Mouse (Mus musculus): ENCODE measurements around the gene Mindy4. TPM values are rescaled to one million over a fixed set of nuclear protein-coding genes. Genes with fewer than 3 reads are reported as not detected.

Mindy4 gene
- polyA plus RNA-seq, 1 experiment from 2014 or later: 16.2 TPM

DNA sequence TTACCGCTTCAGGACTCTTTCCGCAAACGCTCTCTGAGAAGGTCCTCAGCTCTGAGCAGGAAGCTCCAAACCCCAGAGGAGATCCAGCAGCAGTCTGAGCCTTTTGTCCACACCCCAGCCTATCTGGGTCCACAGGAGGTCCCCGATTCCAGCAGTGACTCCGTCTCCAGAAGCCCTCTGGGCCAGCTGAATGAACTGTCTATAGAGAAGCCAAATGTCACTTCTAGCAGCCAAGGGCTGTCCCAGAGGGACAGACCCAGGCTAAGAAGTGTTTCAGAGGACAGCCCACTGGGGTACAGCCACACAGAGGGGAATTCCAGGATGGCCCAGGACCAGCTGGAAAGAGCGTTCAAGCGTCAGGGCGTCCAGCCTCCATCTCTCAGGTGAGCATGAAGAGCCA lies 20.8 kb downstream of the Mindy4 start:
- Histone ChIP-seq H3K9me3 (ENCODE audit: control insufficient read depth, low read length) (no peaks in the 10 kb centered on the region), H3K27ac (replicated peaks; ENCODE audit: low read depth, low read length) (no peak overlapping the region), H3K4me1 (ENCODE audit: control insufficient read depth, insufficient read depth, low read length) (no peaks in the 10 kb centered on the region), H3K4me2 (ENCODE audit: low read depth, low read length) (no peak overlapping the region), H3K27me3 (replicated peaks; ENCODE audit: control insufficient read depth, insufficient read depth, low read length) (no peaks in the 10 kb centered on the region), H3K9ac (ENCODE audit: low read depth, low read length) (no peak overlapping the region), H3K4me3 (ENCODE audit: low read depth, low read length) (no peak overlapping the region), H3K36me3 (ENCODE audit: control insufficient read depth, insufficient read depth, low read length) (peaks cover 43% of the 10 kb centered on the region)
- ATAC-seq (ENCODE audit: low read depth) (no peak), DNase-seq (ENCODE audit: low spot score) (no peak)
- 95% methylated on average over 8 of the region's 8 CpGs for WGBS

DNA sequence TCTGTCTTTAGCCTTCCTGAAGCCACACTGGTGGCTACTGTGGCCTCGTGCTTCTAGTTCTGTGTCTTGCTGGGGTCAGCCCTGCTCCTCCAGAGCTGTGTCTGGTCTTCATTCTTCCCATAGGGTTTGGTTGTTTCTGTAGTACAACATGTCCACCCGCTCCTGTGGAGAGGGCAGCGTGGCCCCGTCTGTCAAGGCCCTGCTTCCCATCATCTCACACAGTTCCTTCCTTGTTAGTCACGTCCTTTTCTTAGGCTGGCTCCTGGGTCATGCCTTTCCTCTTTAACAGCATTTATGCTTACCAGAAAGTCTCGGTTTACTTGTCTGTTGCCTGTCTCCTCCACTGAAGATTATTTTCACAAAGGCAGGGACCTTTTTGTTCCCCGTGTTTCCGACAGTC lies 26.9 kb downstream of the Mindy4 start:
- H3K4me1 ChIP-seq (ENCODE audit: control insufficient read depth, insufficient read depth, low read length): no peaks in the 10 kb centered on the region
- no peaks in the 10 kb centered on the region for H3K27me3 ChIP-seq (replicated peaks; ENCODE audit: control insufficient read depth, insufficient read depth, low read length)
- H3K36me3 ChIP-seq (ENCODE audit: control insufficient read depth, insufficient read depth, low read length): peaks cover 10% of the 10 kb centered on the region; the same call in 1 of the 2 replicates
- H3K9me3 ChIP-seq (ENCODE audit: control insufficient read depth, low read length): no peaks in the 10 kb centered on the region
- DNase-seq (ENCODE audit: low spot score) (no peak), ATAC-seq (ENCODE audit: low read depth) (no peak)
- H3K27ac ChIP-seq (replicated peaks; ENCODE audit: low read depth, low read length): no peak overlapping the region
- H3K4me2 ChIP-seq (ENCODE audit: low read depth, low read length): no peak overlapping the region
- no peak overlapping the region for H3K9ac ChIP-seq (ENCODE audit: low read depth, low read length)
- 78% methylated on average over 8 of the region's 8 CpGs for WGBS
- H3K4me3 ChIP-seq (ENCODE audit: low read depth, low read length): no peak overlapping the region

GRCm38 (mm10) chr6:55232101-55232500 lies 28.9 kb downstream of the Mindy4 start:
- Histone ChIP-seq H3K27me3 (replicated peaks; ENCODE audit: control insufficient read depth, insufficient read depth, low read length) (no peaks in the 10 kb centered on the region), H3K9me3 (ENCODE audit: control insufficient read depth, low read length) (no peaks in the 10 kb centered on the region), H3K9ac (ENCODE audit: low read depth, low read length) (no peak overlapping the region), H3K4me1 (ENCODE audit: control insufficient read depth, insufficient read depth, low read length) (no peaks in the 10 kb centered on the region), H3K4me2 (ENCODE audit: low read depth, low read length) (no peak overlapping the region), H3K27ac (replicated peaks; ENCODE audit: low read depth, low read length) (no peak overlapping the region), H3K4me3 (ENCODE audit: low read depth, low read length) (no peak overlapping the region), H3K36me3 (ENCODE audit: control insufficient read depth, insufficient read depth, low read length) (peaks cover 6% of the 10 kb centered on the region; the same call in 1 of the 2 replicates)
- DNase-seq (ENCODE audit: low spot score): no peak
- ATAC-seq (ENCODE audit: low read depth): no peak
- 86% methylated on average over 7 of the region's 7 CpGs for WGBS

DNA sequence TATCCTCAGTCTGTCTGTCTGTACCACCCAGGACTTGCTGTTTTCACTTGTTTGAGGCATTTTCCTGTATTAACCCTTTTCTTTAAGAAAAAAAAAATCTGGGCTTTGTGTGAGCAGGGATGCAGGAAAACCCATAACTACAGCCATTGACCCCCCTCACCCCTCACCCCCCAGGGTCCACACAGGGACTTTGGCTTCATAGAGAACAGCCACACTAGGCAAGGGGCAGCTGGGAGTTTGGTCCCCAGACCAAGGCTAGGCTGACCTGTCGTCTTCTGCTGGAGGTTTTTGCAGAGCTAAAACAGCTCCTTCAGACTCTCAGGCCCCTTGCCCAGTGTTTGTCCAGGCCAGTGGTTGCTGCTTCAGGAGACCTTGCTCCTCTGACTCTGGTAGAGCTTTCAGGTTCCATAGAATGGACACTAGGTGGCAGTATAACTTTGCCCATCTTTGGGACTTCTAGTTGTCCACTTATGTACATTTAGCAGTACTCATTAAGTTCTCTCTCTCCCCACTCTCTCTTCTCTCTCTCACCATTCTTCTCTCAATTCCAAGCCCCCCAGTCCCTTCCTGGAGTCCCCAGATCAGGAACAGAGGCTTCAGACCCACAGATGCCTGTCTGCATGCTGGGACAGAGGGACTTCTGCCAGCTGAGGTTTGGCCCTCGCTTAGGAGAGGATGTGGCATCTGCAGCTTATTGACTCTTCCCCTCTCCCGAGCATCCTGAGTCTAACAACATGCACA lies 29.5 kb downstream of the Mindy4 start:
- Histone ChIP-seq H3K9me3 (ENCODE audit: control insufficient read depth, low read length) (no peaks in the 10 kb centered on the region), H3K4me1 (ENCODE audit: control insufficient read depth, insufficient read depth, low read length) (no peaks in the 10 kb centered on the region), H3K27ac (replicated peaks; ENCODE audit: low read depth, low read length) (no peak overlapping the region), H3K9ac (ENCODE audit: low read depth, low read length) (no peak overlapping the region), H3K4me2 (ENCODE audit: low read depth, low read length) (no peak overlapping the region), H3K27me3 (replicated peaks; ENCODE audit: control insufficient read depth, insufficient read depth, low read length) (no peaks in the 10 kb centered on the region), H3K4me3 (ENCODE audit: low read depth, low read length) (no peak overlapping the region), H3K36me3 (ENCODE audit: control insufficient read depth, insufficient read depth, low read length) (peaks cover 6% of the 10 kb centered on the region; the same call in 1 of the 2 replicates)
- WGBS: 67% methylated on average over 3 of the region's 3 CpGs
- DNase-seq (ENCODE audit: low spot score) (peak; percentile 89), ATAC-seq (ENCODE audit: low read depth) (peak; percentile 78; the same call in 1 of the 2 replicates)

DNA sequence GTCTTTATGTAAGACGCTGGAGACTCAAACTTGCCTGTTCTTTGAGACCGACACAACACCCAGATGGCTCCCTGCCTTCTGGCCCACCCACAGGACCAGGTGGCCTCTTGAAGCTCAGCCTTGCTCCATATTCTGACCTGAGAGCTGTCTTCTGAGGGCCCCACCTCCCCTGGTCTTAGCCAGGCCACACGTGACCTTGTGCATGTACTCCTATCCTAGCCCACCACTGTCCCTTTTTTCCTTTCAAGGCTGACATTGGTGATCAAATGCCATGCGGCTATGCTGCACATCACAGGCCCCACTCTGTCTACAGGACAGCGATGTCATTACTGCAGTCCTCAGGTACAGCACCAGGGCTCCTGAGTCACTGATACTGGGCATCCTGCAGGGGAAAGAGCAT lies 30.1 kb downstream of the Mindy4 start:
- no peak overlapping the region for H3K27ac ChIP-seq (replicated peaks; ENCODE audit: low read depth, low read length)
- H3K9ac ChIP-seq (ENCODE audit: low read depth, low read length): no peak overlapping the region
- H3K27me3 ChIP-seq (replicated peaks; ENCODE audit: control insufficient read depth, insufficient read depth, low read length): no peaks in the 10 kb centered on the region
- peaks cover 6% of the 10 kb centered on the region; the same call in 1 of the 2 replicates for H3K36me3 ChIP-seq (ENCODE audit: control insufficient read depth, insufficient read depth, low read length)
- no peak overlapping the region for H3K4me3 ChIP-seq (ENCODE audit: low read depth, low read length)
- no peak overlapping the region for H3K4me2 ChIP-seq (ENCODE audit: low read depth, low read length)
- H3K4me1 ChIP-seq (ENCODE audit: control insufficient read depth, insufficient read depth, low read length): no peaks in the 10 kb centered on the region
- ATAC-seq (ENCODE audit: low read depth) (no peak), DNase-seq (ENCODE audit: low spot score) (no peak)
- no peaks in the 10 kb centered on the region for H3K9me3 ChIP-seq (ENCODE audit: control insufficient read depth, low read length)
- 89% methylated on average over 5 of the region's 5 CpGs for WGBS

- no peak overlapping the region for H3K4me2 ChIP-seq (ENCODE audit: low read depth, low read length)
- H3K27ac ChIP-seq (replicated peaks; ENCODE audit: low read depth, low read length): no peak overlapping the region
- no peaks in the 10 kb centered on the region for H3K4me1 ChIP-seq (ENCODE audit: control insufficient read depth, insufficient read depth, low read length)
- H3K4me3 ChIP-seq (ENCODE audit: low read depth, low read length): no peak overlapping the region
- H3K36me3 ChIP-seq (ENCODE audit: control insufficient read depth, insufficient read depth, low read length): peaks cover 6% of the 10 kb centered on the region; the same call in 1 of the 2 replicates
- H3K9me3 ChIP-seq (ENCODE audit: control insufficient read depth, low read length): no peaks in the 10 kb centered on the region
- H3K27me3 ChIP-seq (replicated peaks; ENCODE audit: control insufficient read depth, insufficient read depth, low read length): no peaks in the 10 kb centered on the region
- no peak overlapping the region for H3K9ac ChIP-seq (ENCODE audit: low read depth, low read length)
- no peak for DNase-seq (ENCODE audit: low spot score)
- ATAC-seq (ENCODE audit: low read depth): no peak
- WGBS: 82% methylated on average over 6 of the region's 6 CpGs
Measured at GRCm38 (mm10) chr6:55234636-55235035, 31.5 kb downstream of the Mindy4 start.

- Histone ChIP-seq H3K27me3 (replicated peaks; ENCODE audit: control insufficient read depth, insufficient read depth, low read length) (no peaks in the 10 kb centered on the region), H3K4me1 (ENCODE audit: control insufficient read depth, insufficient read depth, low read length) (no peaks in the 10 kb centered on the region), H3K9ac (ENCODE audit: low read depth, low read length) (no peak overlapping the region), H3K9me3 (ENCODE audit: control insufficient read depth, low read length) (no peaks in the 10 kb centered on the region), H3K36me3 (ENCODE audit: control insufficient read depth, insufficient read depth, low read length) (peaks cover 6% of the 10 kb centered on the region; the same call in 1 of the 2 replicates), H3K4me3 (ENCODE audit: low read depth, low read length) (no peak overlapping the region), H3K27ac (replicated peaks; ENCODE audit: low read depth, low read length) (no peak overlapping the region), H3K4me2 (ENCODE audit: low read depth, low read length) (no peak overlapping the region)
- ATAC-seq (ENCODE audit: low read depth) (no peak), DNase-seq (ENCODE audit: low spot score) (no peak)
- WGBS: 75% methylated on average over 4 of the region's 4 CpGs
Measured at GRCm38 (mm10) chr6:55235733-55236132, 32.5 kb downstream of the Mindy4 start.

- Histone ChIP-seq H3K27me3 (replicated peaks; ENCODE audit: control insufficient read depth, insufficient read depth, low read length) (no peaks in the 10 kb centered on the region), H3K4me1 (ENCODE audit: control insufficient read depth, insufficient read depth, low read length) (no peaks in the 10 kb centered on the region), H3K9me3 (ENCODE audit: control insufficient read depth, low read length) (no peaks in the 10 kb centered on the region), H3K27ac (replicated peaks; ENCODE audit: low read depth, low read length) (no peak overlapping the region), H3K9ac (ENCODE audit: low read depth, low read length) (no peak overlapping the region), H3K4me3 (ENCODE audit: low read depth, low read length) (no peak overlapping the region), H3K36me3 (ENCODE audit: control insufficient read depth, insufficient read depth, low read length) (no peaks in the 10 kb centered on the region), H3K4me2 (ENCODE audit: low read depth, low read length) (no peak overlapping the region)
- ATAC-seq (ENCODE audit: low read depth) (no peak), DNase-seq (ENCODE audit: low spot score) (no peak)
- WGBS: 60% methylated on average over 8 of the region's 8 CpGs
Measured at GRCm38 (mm10) chr6:55239931-55240330, 36.7 kb downstream of the Mindy4 start.

Measured in embryonic facial prominence, embryonic 14.5 days (tissue).